Mouse (Mus musculus): ENCODE measurements at regions not wholly inside any gene's neighbourhood (a gene's known extent, or its start where the extent isn't known, plus 50 kb on each side); places are given as distances from the start of the nearest gene placed in this dataset.

GRCm38 (mm10) chr9:30040396-30040795 is 77.5 kb upstream of the Ntm start:
- TF ChIP-seq CTCF (IDR thresholded peaks at IDR 0.05; ENCODE audit: insufficient read depth, low read depth, low read length) (no peak), POLR2A (IDR thresholded peaks at IDR 0.05; ENCODE audit: insufficient read depth, low read depth, low read length) (no peak)
